Mouse (Mus musculus) kidney, adult 2 months (tissue): ENCODE results near the gene Bmt2. TPM values are rescaled to one million over a fixed set of nuclear protein-coding genes. Genes with fewer than 3 reads are reported as not detected.
A peak's percentile ranks its signal among the peaks of the same experiment; 100 is the strongest.

ENCODE experiments used
- DNase-seq: peaks from one replicate; pipeline ENCODE4 v3.0.0; 2021
- H3K27ac ChIP-seq: fragments of 200-500 bp; 2 replicates; pipeline ENCODE4 v1.5.1; 2012; ENCODE audit warnings: low read depth, low read length, control low read depth, inconsistent platforms; ENCODE audit not compliant: insufficient read depth
- H3K27me3 ChIP-seq: fragments of 200-500 bp; replicated peaks from 2 replicates; pipeline ENCODE4 v1.6.1; 2012; ENCODE audit warnings: mild to moderate bottlenecking, moderate library complexity, low read length, inconsistent platforms; ENCODE audit not compliant: control insufficient read depth, insufficient read depth
- H3K36me3 ChIP-seq: fragments of 200-500 bp; 2 replicates; pipeline ENCODE4 v1.6.1; 2012; ENCODE audit warnings: mild to moderate bottlenecking, moderate library complexity, low read length, inconsistent platforms; ENCODE audit not compliant: control insufficient read depth, insufficient read depth
- H3K4me1 ChIP-seq: fragments of 200-500 bp; 2 replicates; pipeline ENCODE4 v1.6.1; 2011; ENCODE audit warnings: low read length; ENCODE audit not compliant: control insufficient read depth, insufficient read depth
- H3K4me3 ChIP-seq: fragments of 200-500 bp; 2 replicates; pipeline ENCODE4 v1.5.1; 2011; ENCODE audit warnings: mild to moderate bottlenecking, low read depth, low read length, control low read depth; ENCODE audit not compliant: insufficient read depth
- CTCF ChIP-seq: fragments of 200-500 bp; conservative IDR thresholded peaks from 2 replicates; pipeline ENCODE4 v1.5.1; 2011; ENCODE audit warnings: low read depth, mild to moderate bottlenecking, control low read depth, low read length, moderate library complexity, mixed read lengths; ENCODE audit not compliant: insufficient read depth, insufficient read length
- POLR2A ChIP-seq: fragments of 200-500 bp; IDR thresholded peaks from one replicate; pipeline ENCODE4 v1.6.1; 2011; ENCODE audit warnings: low read depth, low read length, control low read depth
- WGBS: fragments of 180-500 bp; shearing (Covaris S2); methylation state at CpG from one replicate; pipeline ENCODE4 v1.1.7; 2018; 5-methylcytosine and 5-hydroxymethylcytosine counted together
- polyA plus RNA-seq: library from polyadenylated mRNA; depleted of rRNA; stranded (reverse); fragments of >200 nt; gene quantifications from 2 replicates; pipeline ENCODE4 v1.2.3, GENCODE M21; 2012

Gene Bmt2
- polyA plus RNA-seq, 1 experiment = 3.5 TPM

DNA sequence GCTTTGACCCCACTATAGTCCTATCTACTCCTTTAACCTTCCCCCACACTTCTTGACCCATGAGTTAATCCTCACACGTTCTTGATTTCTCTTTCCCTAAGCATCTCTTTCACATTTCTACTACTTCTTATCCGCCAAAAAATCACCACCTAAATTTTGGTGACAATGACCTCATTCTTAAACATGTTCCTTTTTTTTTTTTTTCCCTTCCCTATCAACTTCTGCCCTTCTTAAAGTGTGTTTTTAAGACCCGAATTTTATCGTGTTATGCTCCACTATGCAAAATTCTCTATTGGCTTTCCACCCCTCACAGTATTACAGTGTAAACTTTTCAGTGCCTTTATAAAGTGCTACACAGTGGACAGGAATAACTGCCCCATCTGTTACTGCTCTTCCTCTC is 71.4 kb downstream of the Bmt2 start:
- H3K4me1 ChIP-seq = peaks cover 3% of the 10 kb centered on the region; the same call in 1 of the 2 replicates
- peaks cover 1% of the 10 kb centered on the region; the same call in 1 of the 2 replicates for H3K36me3 ChIP-seq
- no peak for TF ChIP-seq POLR2A
- TF ChIP-seq CTCF = no peak
- no peaks in the 10 kb centered on the region for H3K27me3 ChIP-seq
- no peak overlapping the region; the same call in 1 of the 2 replicates for H3K27ac ChIP-seq
- 56% methylated on average over 4 of the region's 4 CpGs for WGBS
- no peak for DNase-seq
- no peak overlapping the region for H3K4me3 ChIP-seq

DNA sequence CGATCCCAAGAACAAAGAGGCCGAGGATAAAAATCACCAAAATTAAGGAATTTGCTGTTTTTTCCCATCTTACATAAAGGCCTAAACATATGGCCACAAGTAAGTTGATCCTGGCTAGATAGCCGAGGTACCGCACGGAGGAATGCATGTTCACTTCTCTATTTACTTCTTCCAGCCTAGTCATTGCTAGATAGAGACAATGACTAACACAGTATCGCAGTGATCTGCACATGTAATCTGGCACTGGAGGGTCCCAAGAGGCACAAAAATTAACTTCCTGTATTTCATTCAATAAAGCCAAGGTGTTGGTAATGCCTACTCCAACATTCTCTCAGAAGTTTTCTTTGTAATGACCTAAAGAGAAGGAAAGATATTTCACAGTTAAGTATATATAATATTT is 74.6 kb downstream of the Bmt2 start:
- H3K4me1 ChIP-seq = peaks cover 6% of the 10 kb centered on the region; the same call in 1 of the 2 replicates
- H3K27me3 ChIP-seq = no peaks in the 10 kb centered on the region
- 95% methylated on average over 6 of the region's 6 CpGs for WGBS
- DNase-seq = no peak
- no peak for TF ChIP-seq POLR2A
- no peak for TF ChIP-seq CTCF
- no peak overlapping the region for H3K4me3 ChIP-seq
- no peak overlapping the region for H3K27ac ChIP-seq
- peaks cover 1% of the 10 kb centered on the region; the same call in 1 of the 2 replicates for H3K36me3 ChIP-seq

DNA sequence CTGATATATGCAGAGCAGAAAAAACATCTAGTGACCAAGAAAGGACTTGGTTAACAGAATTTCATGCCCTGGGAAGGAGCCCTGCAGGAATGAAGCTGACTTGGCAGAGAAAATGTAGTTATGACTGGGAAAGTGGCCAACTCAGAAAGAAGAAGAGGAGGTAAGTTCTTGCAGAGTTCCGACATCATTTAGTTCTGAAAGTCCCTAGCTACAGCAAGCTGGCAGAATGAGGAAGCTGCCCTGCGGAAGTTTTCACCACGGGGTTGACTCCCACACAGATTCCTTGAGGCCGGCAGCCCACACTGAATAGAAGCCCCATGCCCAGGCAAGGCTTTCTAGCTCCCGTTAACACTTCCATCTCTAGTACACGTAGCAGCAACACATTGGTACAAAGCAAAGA is 76.2 kb downstream of the Bmt2 start:
- TF ChIP-seq CTCF (no peak), POLR2A (no peak)
- H3K4me3 ChIP-seq = no peak overlapping the region
- peaks cover 8% of the 10 kb centered on the region; the same call in 1 of the 2 replicates for H3K4me1 ChIP-seq
- 16% methylated on average over 6 of the region's 6 CpGs for WGBS
- H3K27me3 ChIP-seq = no peaks in the 10 kb centered on the region
- H3K27ac ChIP-seq = peak overlapping the region; percentile 66; the same call in 1 of the 2 replicates
- peak; percentile 77 for DNase-seq
- peaks cover 1% of the 10 kb centered on the region; the same call in 1 of the 2 replicates for H3K36me3 ChIP-seq

DNA sequence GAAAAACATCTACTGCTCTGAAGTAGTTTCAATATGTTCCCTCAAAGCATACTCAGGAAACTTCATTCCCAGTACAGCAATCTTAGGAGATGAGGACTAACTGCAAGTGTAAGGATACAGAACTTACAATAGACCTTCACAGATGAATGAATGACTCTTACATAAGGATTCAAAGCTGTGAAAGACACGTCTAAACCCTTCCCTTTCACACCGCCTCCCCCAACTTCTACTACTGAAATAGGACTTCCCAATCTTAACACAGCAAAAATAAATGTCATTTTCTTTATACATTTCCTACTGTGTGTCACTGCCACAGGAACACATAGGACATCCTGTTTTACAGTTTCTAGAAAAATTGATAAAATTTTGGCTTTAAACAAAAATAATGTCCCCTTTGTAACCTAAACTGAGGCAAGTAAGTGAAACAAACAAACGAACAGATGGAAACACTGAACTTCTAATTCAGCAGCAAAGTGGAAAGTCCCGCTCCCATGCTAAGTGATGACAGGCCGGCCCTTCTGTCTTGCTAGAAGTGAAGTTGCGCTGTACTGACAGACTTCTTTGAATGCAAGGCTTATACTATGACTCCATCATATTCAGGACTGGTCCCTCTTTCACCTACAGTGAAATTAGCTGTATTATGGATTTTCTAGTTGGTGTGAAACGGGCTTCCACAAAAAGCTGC is 79.4 kb downstream of the Bmt2 start:
- no peak for DNase-seq
- 81% methylated on average over 7 of the region's 7 CpGs for WGBS
- TF ChIP-seq POLR2A = no peak
- no peak for TF ChIP-seq CTCF
- no peaks in the 10 kb centered on the region for H3K27me3 ChIP-seq
- no peak overlapping the region for H3K27ac ChIP-seq
- H3K4me1 ChIP-seq = peaks cover 8% of the 10 kb centered on the region; the same call in 1 of the 2 replicates
- peaks cover 3% of the 10 kb centered on the region for H3K36me3 ChIP-seq
- H3K4me3 ChIP-seq = no peak overlapping the region

DNA sequence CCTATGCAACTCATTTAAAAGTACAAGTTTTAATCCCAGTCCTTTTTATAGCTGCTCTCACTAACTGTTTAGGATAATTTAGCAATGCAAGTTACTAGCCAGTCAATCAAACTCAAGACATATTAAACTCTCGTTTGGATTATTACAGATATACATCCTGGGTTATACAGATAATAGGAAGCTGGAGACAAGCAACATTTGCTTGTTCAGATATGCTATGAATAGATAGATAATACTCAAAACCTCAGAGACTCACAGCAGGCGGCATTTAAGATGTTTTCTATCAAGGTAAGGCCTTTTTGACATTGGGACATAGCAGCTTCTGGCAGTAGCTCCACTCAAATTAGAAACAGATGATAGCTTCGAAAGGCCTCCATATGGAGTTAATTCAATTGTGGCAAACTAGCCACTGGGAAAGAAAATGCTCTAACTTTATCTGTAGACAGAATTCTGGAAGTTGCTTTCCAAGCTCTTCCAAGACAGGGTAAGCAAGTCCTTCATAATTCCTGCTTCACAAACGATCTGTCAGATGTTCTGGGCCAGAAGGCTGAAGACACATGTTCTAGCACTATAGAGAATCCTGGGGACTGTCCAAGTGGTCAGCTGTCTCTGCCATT is 84.9 kb downstream of the Bmt2 start:
- TF ChIP-seq CTCF (no peak), POLR2A (no peak)
- no peak overlapping the region for H3K27ac ChIP-seq
- H3K36me3 ChIP-seq = peaks cover 5% of the 10 kb centered on the region; the same call in 1 of the 2 replicates
- peaks cover 2% of the 10 kb centered on the region; the same call in 1 of the 2 replicates for H3K4me1 ChIP-seq
- no peak overlapping the region for H3K4me3 ChIP-seq
- DNase-seq = no peak
- WGBS = 87% methylated on average over 4 of the region's 4 CpGs
- H3K27me3 ChIP-seq = no peaks in the 10 kb centered on the region

DNA sequence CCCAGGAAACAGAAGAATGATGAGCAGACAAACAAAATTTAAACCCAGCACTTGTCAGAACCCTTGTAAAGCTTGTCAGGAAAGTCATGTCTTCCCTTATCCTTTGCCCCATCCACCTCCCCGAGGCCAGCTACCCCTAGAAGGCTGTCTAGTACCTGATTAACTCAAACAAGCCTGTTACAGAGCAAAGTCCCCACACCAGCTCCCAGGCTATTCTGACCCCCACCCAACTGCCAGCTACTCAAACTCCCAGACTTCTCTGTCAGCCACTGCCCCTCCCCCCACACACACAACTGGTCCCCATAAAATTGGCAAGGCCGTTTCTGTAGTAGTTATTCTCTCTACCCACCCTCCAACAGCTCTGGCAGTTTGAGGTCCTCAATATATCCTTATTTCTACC is 91.2 kb downstream of the Bmt2 start:
- 35% methylated on average over 2 of the region's 2 CpGs for WGBS
- Histone ChIP-seq H3K36me3 (peaks cover 4% of the 10 kb centered on the region; the same call in 1 of the 2 replicates), H3K27ac (peak overlapping the region; percentile 65; the same call in 1 of the 2 replicates)

DNA sequence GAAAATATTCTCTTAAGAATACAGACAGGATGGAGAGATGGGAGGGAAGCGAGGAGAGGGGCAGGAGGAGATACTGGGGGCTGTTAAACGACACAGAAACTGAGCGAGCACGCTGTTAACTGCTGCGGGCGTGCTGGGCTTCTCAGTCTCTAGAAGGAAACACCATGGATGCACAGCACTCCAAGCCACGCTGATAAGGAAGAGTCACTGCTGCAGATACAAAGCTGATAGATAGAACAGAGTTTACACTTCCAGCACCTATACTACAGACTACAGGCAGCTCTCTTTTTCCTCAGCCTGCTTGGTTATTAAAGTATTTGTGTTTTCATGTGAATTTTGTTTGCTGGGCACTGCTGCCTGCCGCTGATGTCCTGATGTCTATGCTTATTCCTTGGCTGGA is 91.6 kb downstream of the Bmt2 start:
- DNase-seq = no peak
- WGBS = 51% methylated on average over 8 of the region's 8 CpGs
- Histone ChIP-seq H3K27ac (peak overlapping the region; percentile 65), H3K27me3 (no peaks in the 10 kb centered on the region), H3K4me3 (no peak overlapping the region), H3K4me1 (no peaks in the 10 kb centered on the region), H3K36me3 (peaks cover 4% of the 10 kb centered on the region; the same call in 1 of the 2 replicates)
- TF ChIP-seq CTCF (no peak), POLR2A (no peak)

More for the DNA sequence above, 91.2 kb downstream of the Bmt2 start:
- DNase-seq = peak; percentile 91
- no peak for TF ChIP-seq CTCF
- no peak for TF ChIP-seq POLR2A
- no peaks in the 10 kb centered on the region for H3K4me1 ChIP-seq
- H3K4me3 ChIP-seq = no peak overlapping the region
- no peaks in the 10 kb centered on the region for H3K27me3 ChIP-seq
